Mouse (Mus musculus) Patski (cell line): ENCODE measurements at regions not wholly inside any gene's neighbourhood (a gene's known extent, or its start where the extent isn't known, plus 50 kb on each side); places are given as distances from the start of the nearest gene placed in this dataset.

Source experiments
- ATAC-seq: fragments of 100-300 bp; one replicate; pipeline ENCODE4 v1.8.0; 2021
- CTCF ChIA-PET: fragments of 350-600 bp; sonication (Branson Sonifier 250); formaldehyde crosslinking; loops from one replicate; lab custom pipeline; 2022; ENCODE audit warnings: inconsistent platforms; lab: Charles Lee
- POLR2A ChIA-PET: fragments of 350-600 bp; sonication (Branson Sonifier 250); formaldehyde crosslinking; loops from one replicate; lab custom pipeline; 2022; ENCODE audit warnings: antibody characterized with exemption, inconsistent platforms; lab: Charles Lee
- DNase-seq: peaks from one replicate; pipeline ENCODE4 v3.0.0-alpha.2; 2011; ENCODE audit warnings: low read depth, low spot score
- H3K27me3 ChIP-seq: fragments of 371-371 bp; one replicate; pipeline ENCODE4 v1.5.1; 2021
- CTCF ChIP-seq: fragments of 100-300 bp; IDR thresholded peaks from one replicate; pipeline ENCODE4 v1.5.1; 2021
- in situ Hi-C: fragments of 300-500 bp; cut with MboI; formaldehyde crosslinking; loops from 3 replicates; pipeline ENCODE4 v1.11.1; 2018; ENCODE audit warnings: low pct_unique_long_range_greater_than_20kb, mixed read lengths

- ChIA-PET CTCF (interaction anchor here (1.0 kb wide), 2 partner anchors 21 to 334 kb away, joined by 3 read pairs; no protein-coding TSS in a partner anchor), POLR2A (no interaction called here)
- in situ Hi-C loops: loop anchor here (5.0 kb wide), 2 partner anchors 45 to 95 kb away; no protein-coding TSS in a partner anchor
- H3K27me3 ChIP-seq: no peaks in the 10 kb centered on the region
- peak; percentile 79 for ATAC-seq
- DNase-seq: peak; percentile 64
- no peak for TF ChIP-seq CTCF
Observed at GRCm38 (mm10) chr2:173977236-173978053, 98.7 kb upstream of the Stx16 start.

- ChIA-PET POLR2A (no interaction called here), CTCF (interaction anchor here (1.0 to 2.1 kb wide), 3 partner anchors 10 to 333 kb away, joined by 3 to 5 read pairs (median 3); no protein-coding TSS in a partner anchor)
- ATAC-seq (no peak), DNase-seq (no peak)
- H3K27me3 ChIP-seq: no peaks in the 10 kb centered on the region
- no peak for TF ChIP-seq CTCF
- in situ Hi-C loops: loop anchor here (5.0 kb wide), 2 partner anchors 44 to 94 kb away; no protein-coding TSS in a partner anchor
Observed at GRCm38 (mm10) chr2:173978138-173978765, 97.9 kb upstream of the Stx16 start.

- in situ Hi-C loops: no loop called here
- TF ChIP-seq CTCF: no peak
- DNase-seq: no peak
- POLR2A ChIA-PET: no interaction called here
- ATAC-seq: no peak
- CTCF ChIA-PET: no interaction called here
- H3K27me3 ChIP-seq: no peaks in the 10 kb centered on the region
Observed at GRCm38 (mm10) chr2:173981036-173981435, 95.1 kb upstream of the Stx16 start.

- TF ChIP-seq CTCF: no peak
- POLR2A ChIA-PET: no interaction called here
- H3K27me3 ChIP-seq: no peaks in the 10 kb centered on the region
- ATAC-seq (no peak), DNase-seq (no peak)
- CTCF ChIA-PET: interaction anchor here (1.4 kb wide), 1 partner anchor 8 kb away, joined by 5 read pairs; no protein-coding TSS in a partner anchor
- in situ Hi-C loops: no loop called here
Observed at GRCm38 (mm10) chr2:173987516-173987915, 88.6 kb upstream of the Stx16 start.

GRCm38 (mm10) chr2:173987921-173988320 is 88.2 kb upstream of the Stx16 start:
- no peak for TF ChIP-seq CTCF
- in situ Hi-C loops: no loop called here
- POLR2A ChIA-PET: no interaction called here
- DNase-seq: no peak
- H3K27me3 ChIP-seq: no peaks in the 10 kb centered on the region
- CTCF ChIA-PET: interaction anchor here (1.4 kb wide), 1 partner anchor 8 kb away, joined by 5 read pairs; no protein-coding TSS in a partner anchor
- ATAC-seq: no peak

GRCm38 (mm10) chr2:173988641-173989336 is 87.3 kb upstream of the Stx16 start:
- in situ Hi-C loops: no loop called here
- no peak for DNase-seq
- no peak for TF ChIP-seq CTCF
- H3K27me3 ChIP-seq: no peaks in the 10 kb centered on the region
- POLR2A ChIA-PET: no interaction called here
- CTCF ChIA-PET: interaction anchor here (1.4 kb wide), 1 partner anchor 9 kb away, joined by 5 read pairs; no protein-coding TSS in a partner anchor
- ATAC-seq: no peak

GRCm38 (mm10) chr2:173990664-173991063 is 85.4 kb upstream of the Stx16 start:
- ATAC-seq (no peak), DNase-seq (no peak)
- POLR2A ChIA-PET: no interaction called here
- in situ Hi-C loops: no loop called here
- no peak for TF ChIP-seq CTCF
- CTCF ChIA-PET: interaction anchor here (1.2 kb wide), 1 partner anchor 31 kb away, joined by 3 read pairs; no protein-coding TSS in a partner anchor
- no peaks in the 10 kb centered on the region for H3K27me3 ChIP-seq

GRCm38 (mm10) chr2:173991447-173991846 is 84.7 kb upstream of the Stx16 start:
- H3K27me3 ChIP-seq: no peaks in the 10 kb centered on the region
- ATAC-seq (no peak), DNase-seq (no peak)
- CTCF ChIA-PET: interaction anchor here (1.2 to 1.5 kb wide), 3 partner anchors 30 to 83 kb away, joined by 3 to 4 read pairs (median 3); no protein-coding TSS in a partner anchor
- no peak for TF ChIP-seq CTCF
- POLR2A ChIA-PET: no interaction called here
- in situ Hi-C loops: no loop called here

GRCm38 (mm10) chr2:173992041-173992440 is 84.1 kb upstream of the Stx16 start:
- POLR2A ChIA-PET: no interaction called here
- in situ Hi-C loops: no loop called here
- CTCF ChIA-PET: interaction anchor here (1.2 to 1.5 kb wide), 3 partner anchors 29 to 82 kb away, joined by 3 to 4 read pairs (median 3); no protein-coding TSS in a partner anchor
- no peak for TF ChIP-seq CTCF
- DNase-seq: peak; percentile 60
- H3K27me3 ChIP-seq: no peaks in the 10 kb centered on the region
- ATAC-seq: peak; percentile 84

GRCm38 (mm10) chr2:173993431-173993955 is 82.6 kb upstream of the Stx16 start:
- peak; percentile 28 for ATAC-seq
- in situ Hi-C loops: no loop called here
- ChIA-PET CTCF (interaction anchor here (1.0 kb wide), 1 partner anchor 22 kb away, joined by 3 read pairs; no protein-coding TSS in a partner anchor), POLR2A (no interaction called here)
- no peak for DNase-seq
- no peaks in the 10 kb centered on the region for H3K27me3 ChIP-seq
- no peak for TF ChIP-seq CTCF
